ENCODE assay signal across 38 mouse cellular contexts in the genomic region with DNA sequence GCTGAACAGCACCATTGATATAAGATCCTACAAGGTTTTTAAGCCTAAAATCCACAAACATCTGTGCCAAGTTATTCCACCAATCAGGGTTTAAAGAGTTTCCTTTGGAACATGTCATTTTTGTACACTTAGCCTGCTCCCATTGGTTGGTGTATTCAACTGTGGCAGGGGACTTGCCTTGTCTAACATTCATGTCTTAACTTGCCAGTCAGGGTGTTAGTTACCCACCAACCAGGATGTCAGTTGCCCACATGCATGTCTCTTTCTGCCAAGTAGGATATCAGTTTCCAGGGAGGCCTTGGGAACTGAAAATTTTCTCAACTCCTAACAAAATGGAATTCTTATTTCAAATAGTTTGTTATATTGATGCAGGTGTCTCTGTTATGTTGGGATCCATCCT. TPM values are rescaled to one million over a fixed set of nuclear protein-coding genes. Genes with fewer than 3 reads are reported as not detected.
"Had no signal": no experiment of that assay in that cellular context is flagged by ENCODE, and none has a peak within 500 bp of the region (broad histone marks: within the 10 kb centered on the region; RNA-seq: fewer than 3 reads in every experiment).

No protein-coding gene starts in this region.

- H3K4me3 ChIP-seq: limb, embryonic 10.5 days; limb, embryonic 12.5 days; limb, embryonic 13.5 days; limb, embryonic 15.5 days; liver, embryonic 12.5 days; liver, embryonic 13.5 days; liver, embryonic 15.5 days; lung, embryonic 15.5 days; megakaryocyte, embryonic 14.5 days; midbrain, embryonic 10.5 days; midbrain, embryonic 12.5 days; midbrain, embryonic 13.5 days; midbrain, embryonic 15.5 days; myocyte; neural tube, embryonic 12.5 days had no signal

- ATAC-seq: liver, embryonic 12.5 days; liver, postnatal 0 days; lung, postnatal 0 days; midbrain, embryonic 13.5 days; midbrain, embryonic 15.5 days; midbrain, embryonic 16.5 days had no signal

- H3K27me3 ChIP-seq: limb, embryonic 12.5 days; limb, embryonic 13.5 days; limb, embryonic 15.5 days; liver, embryonic 12.5 days; liver, embryonic 13.5 days; liver, embryonic 15.5 days; lung, embryonic 15.5 days; midbrain, embryonic 12.5 days; midbrain, embryonic 13.5 days; midbrain, embryonic 15.5 days; neural tube, embryonic 12.5 days had no signal

- H3K4me1 ChIP-seq: limb, embryonic 10.5 days; limb, embryonic 12.5 days; limb, embryonic 13.5 days; limb, embryonic 15.5 days; liver, embryonic 12.5 days; liver, embryonic 13.5 days; lung, embryonic 15.5 days; midbrain, embryonic 10.5 days; midbrain, embryonic 12.5 days; midbrain, embryonic 13.5 days; midbrain, embryonic 15.5 days; neural tube, embryonic 12.5 days had no signal

- DNase-seq: left cerebral cortex, postnatal 4 days; liver; liver, embryonic 13.5 days; liver, postnatal 0 days; lung, adult 18-20 months; lung, adult 2 months; lung, embryonic 14.5 days; lung, postnatal 10 days; lung, postnatal 14 days; lung, postnatal 36 days; lung, postnatal 4 days; midbrain, embryonic 14.5 days had no signal

- H3K36me3 ChIP-seq: limb, embryonic 10.5 days; limb, embryonic 12.5 days; limb, embryonic 13.5 days; limb, embryonic 15.5 days; liver, embryonic 12.5 days; liver, embryonic 13.5 days; liver, embryonic 15.5 days; lung, embryonic 15.5 days; midbrain, embryonic 10.5 days; midbrain, embryonic 12.5 days; midbrain, embryonic 13.5 days; midbrain, embryonic 15.5 days; neural tube, embryonic 12.5 days had no signal

- H3K4me2 ChIP-seq: limb, embryonic 12.5 days; limb, embryonic 13.5 days; limb, embryonic 15.5 days; liver, embryonic 11.5 days; liver, embryonic 12.5 days; liver, embryonic 13.5 days; liver, embryonic 15.5 days; lung, embryonic 14.5 days; lung, embryonic 15.5 days; midbrain, embryonic 11.5 days; midbrain, embryonic 12.5 days; midbrain, embryonic 13.5 days; midbrain, embryonic 15.5 days; neural tube, embryonic 12.5 days had no signal

- H3K9ac ChIP-seq: limb, embryonic 12.5 days; limb, embryonic 13.5 days; limb, embryonic 15.5 days; liver, embryonic 12.5 days; liver, embryonic 13.5 days; liver, embryonic 14.5 days; liver, embryonic 15.5 days; liver, postnatal 0 days; lung, embryonic 14.5 days; lung, embryonic 15.5 days; midbrain, embryonic 12.5 days; midbrain, embryonic 13.5 days; midbrain, embryonic 15.5 days; neural tube, embryonic 12.5 days had no signal

- H3K9me3 ChIP-seq: limb, embryonic 10.5 days; limb, embryonic 12.5 days; limb, embryonic 13.5 days; limb, embryonic 15.5 days; liver, embryonic 12.5 days; liver, embryonic 15.5 days; lung, embryonic 15.5 days; midbrain, embryonic 10.5 days; midbrain, embryonic 12.5 days; midbrain, embryonic 15.5 days; neural tube, embryonic 12.5 days had no signal

- H3K27ac ChIP-seq: limb, embryonic 10.5 days; limb, embryonic 12.5 days; limb, embryonic 13.5 days; limb, embryonic 15.5 days; liver, embryonic 12.5 days; liver, embryonic 13.5 days; liver, embryonic 14.5 days; liver, embryonic 15.5 days; lung, embryonic 15.5 days; midbrain, embryonic 10.5 days; midbrain, embryonic 12.5 days; midbrain, embryonic 13.5 days; midbrain, embryonic 15.5 days; neural tube, embryonic 12.5 days had no signal

RNA-seq across cellular contexts. Expression of gene Fcgr4, which starts 13.1 kb away (rescaled TPM):
- total RNA-seq: left cerebral cortex, postnatal 10 days; left cerebral cortex, postnatal 14 days; left cerebral cortex, postnatal 25 days; left cerebral cortex, postnatal 36 days; left cerebral cortex, postnatal 4 days; megakaryocyte-erythroid progenitor cell, adult 5-6 weeks; midbrain, postnatal 0 days had no signal
- polyA plus RNA-seq: limb, embryonic 10.5 days; midbrain, embryonic 10.5 days; midbrain, embryonic 13.5 days had no signal

RNA-seq across cellular contexts. Expression of gene Fcgr2b, which starts 29.2 kb away (rescaled TPM):
- polyA plus RNA-seq: midbrain, embryonic 10.5 days; midbrain, embryonic 11.5 days; neural tube, embryonic 11.5 days had no signal
